Mouse (Mus musculus) liver, adult (tissue): Measurements from ENCODE around the gene Ppih.
A peak's percentile ranks its signal among the peaks of the same experiment; 100 is the strongest.

Experiments used
- GATA4 ChIP-seq: IDR thresholded peaks from 2 replicates; pipeline ENCODE4 v1.6.1; 2014; ENCODE audit warnings: mild to moderate bottlenecking, low read length; ENCODE audit not compliant: insufficient replicate concordance

Ppih gene

GRCm38 (mm10) chr4:119294415-119295133 is 25.8 kb downstream of the Ppih start, which contains the start of gene Ybx1:
Ybx1 (minus strand) TSS chr4:119294604.
- TF ChIP-seq GATA4: no peak

- no peak for TF ChIP-seq GATA4
Observed at GRCm38 (mm10) chr4:119293574-119294258, 26.6 kb downstream of the Ppih start.

GRCm38 (mm10) chr4:119292771-119293573 is 27.4 kb downstream of the Ppih start:
- TF ChIP-seq GATA4: no peak

- no peak for TF ChIP-seq GATA4
Observed at GRCm38 (mm10) chr4:119291921-119292320, 28.4 kb downstream of the Ppih start.

- TF ChIP-seq GATA4: no peak
Observed at GRCm38 (mm10) chr4:119285336-119285735, 35.0 kb downstream of the Ppih start.

GRCm38 (mm10) chr4:119284861-119285260 is 35.5 kb downstream of the Ppih start:
- no peak for TF ChIP-seq GATA4

GRCm38 (mm10) chr4:119275726-119276125 is 44.6 kb downstream of the Ppih start:
- TF ChIP-seq GATA4: no peak

GRCm38 (mm10) chr4:119275226-119275625 is 45.1 kb downstream of the Ppih start:
- TF ChIP-seq GATA4: peak; percentile 51; the same call in 1 of the 2 replicates

GRCm38 (mm10) chr4:119274627-119275026 is 45.7 kb downstream of the Ppih start:
- TF ChIP-seq GATA4: no peak

- no peak for TF ChIP-seq GATA4
Observed at GRCm38 (mm10) chr4:119266606-119267005, 53.7 kb downstream of the Ppih start.

- TF ChIP-seq GATA4: no peak
Observed at GRCm38 (mm10) chr4:119263459-119263858, 56.9 kb downstream of the Ppih start.

- no peak for TF ChIP-seq GATA4
Observed at GRCm38 (mm10) chr4:119262483-119262882, 57.9 kb downstream of the Ppih start.

- TF ChIP-seq GATA4: no peak
Observed at GRCm38 (mm10) chr4:119261087-119261713, 59.1 kb downstream of the Ppih start.

GRCm38 (mm10) chr4:119259344-119260254 is 60.7 kb downstream of the Ppih start:
- peak; percentile 66; the same call in 1 of the 2 replicates for TF ChIP-seq GATA4
